Mouse (Mus musculus): Measurements from ENCODE around the gene Aldh1a7. TPM values are rescaled to one million over a fixed set of nuclear protein-coding genes. Genes with fewer than 3 reads are reported as not detected.
A peak's percentile ranks its signal among the peaks of the same experiment; 100 is the strongest.
"Not testable (repeated sequence)": the region's sequence is repeated elsewhere in the genome, so short reads cannot be mapped to it uniquely, and the experiment has no call there.

Aldh1a7 gene
- polyA plus RNA-seq, 1 experiment from 2014 or later = 0.68 TPM

GRCm38 (mm10) chr19:20650008-20650407 is 77.4 kb downstream of the Aldh1a7 start:
- no peak overlapping the region for H3K4me2 ChIP-seq (ENCODE audit: low read length)

GRCm38 (mm10) chr19:20647496-20647895 is 79.9 kb downstream of the Aldh1a7 start:
- H3K9me3 ChIP-seq (ENCODE audit: control insufficient read depth, low read length); H3K9ac ChIP-seq (replicated peaks; ENCODE audit: low read depth, low read length); H3K27me3 ChIP-seq (replicated peaks; ENCODE audit: control insufficient read depth, insufficient read depth, low read length); H3K27ac ChIP-seq (ENCODE audit: low read length); H3K36me3 ChIP-seq (ENCODE audit: control insufficient read depth, insufficient read depth); H3K4me1 ChIP-seq (replicated peaks; ENCODE audit: control insufficient read depth, insufficient read depth, low read length); H3K4me2 ChIP-seq (ENCODE audit: low read length); ATAC-seq; H3K4me3 ChIP-seq (replicated peaks; ENCODE audit: low read length): not testable (repeated sequence)

More at GRCm38 (mm10) chr19:20650008-20650407, 77.4 kb downstream of the Aldh1a7 start:
- ATAC-seq = peak; percentile 81
- no peaks in the 10 kb centered on the region for H3K9me3 ChIP-seq (ENCODE audit: control insufficient read depth, low read length)
- H3K27ac ChIP-seq (ENCODE audit: low read length) = no peak overlapping the region
- no peak overlapping the region for H3K4me3 ChIP-seq (replicated peaks; ENCODE audit: low read length)
- H3K9ac ChIP-seq (replicated peaks; ENCODE audit: low read depth, low read length) = no peak overlapping the region
- no peaks in the 10 kb centered on the region for H3K4me1 ChIP-seq (replicated peaks; ENCODE audit: control insufficient read depth, insufficient read depth, low read length)
- H3K36me3 ChIP-seq (ENCODE audit: control insufficient read depth, insufficient read depth) = no peaks in the 10 kb centered on the region
- WGBS = 4% methylated on average over 2 of the region's 2 CpGs
- no peaks in the 10 kb centered on the region for H3K27me3 ChIP-seq (replicated peaks; ENCODE audit: control insufficient read depth, insufficient read depth, low read length)

DNA sequence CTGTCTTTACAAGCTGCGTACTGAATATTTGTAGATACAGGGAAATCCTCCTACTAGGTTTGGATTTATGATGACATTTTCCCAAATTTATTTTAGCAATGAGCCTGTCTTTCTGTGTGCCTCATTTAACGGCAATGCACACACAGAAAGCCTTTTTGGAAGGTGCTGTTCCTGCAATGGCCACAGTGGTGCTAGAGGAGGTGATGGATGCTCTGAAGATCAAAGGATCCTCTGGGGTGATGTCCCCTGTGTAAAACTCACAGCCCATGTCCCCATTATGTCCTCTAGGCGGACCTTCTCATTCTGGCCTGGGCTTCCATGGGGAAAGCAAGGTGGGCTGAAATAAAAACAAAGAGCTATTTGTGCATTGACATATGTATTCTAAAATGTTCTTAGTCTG is 83.0 kb downstream of the Aldh1a7 start:
- Histone ChIP-seq H3K9ac (replicated peaks; ENCODE audit: low read depth, low read length) (no peak overlapping the region), H3K4me3 (replicated peaks; ENCODE audit: low read length) (no peak overlapping the region), H3K27me3 (replicated peaks; ENCODE audit: control insufficient read depth, insufficient read depth, low read length) (no peaks in the 10 kb centered on the region), H3K4me1 (replicated peaks; ENCODE audit: control insufficient read depth, insufficient read depth, low read length) (no peaks in the 10 kb centered on the region), H3K27ac (ENCODE audit: low read length) (no peak overlapping the region), H3K36me3 (ENCODE audit: control insufficient read depth, insufficient read depth) (no peaks in the 10 kb centered on the region), H3K4me2 (ENCODE audit: low read length) (no peak overlapping the region), H3K9me3 (ENCODE audit: control insufficient read depth, low read length) (no peaks in the 10 kb centered on the region)
- 72% methylated on average over 3 of the region's 3 CpGs for WGBS
- no peak for ATAC-seq

Other genes with a start within 250 kb of the Aldh1a7 start
- 0.42 and 4.0 TPM in 2 replicates for gene Aldh1a1, start 234.8 kb downstream of the Aldh1a7 start, polyA plus RNA-seq (2015; fragmentation: Nextera tagmentation; extraction: Ambion mirVana)
- not detected in 2 replicates for gene Tmc1, start 226.6 kb upstream of the Aldh1a7 start, polyA plus RNA-seq (2015; fragmentation: Nextera tagmentation; extraction: Ambion mirVana)